Mouse (Mus musculus): Measurements from ENCODE around the gene Sirt2. TPM values are rescaled to one million over a fixed set of nuclear protein-coding genes. Genes with fewer than 3 reads are reported as not detected.

Gene Sirt2
- polyA plus RNA-seq, 1 experiment from 2014 or later: 67.3 TPM

- Histone ChIP-seq H3K9ac (replicated peaks; ENCODE audit: low read length) (no peak overlapping the region), H3K4me1 (ENCODE audit: insufficient read depth, low read length) (peaks cover 19% of the 10 kb centered on the region), H3K27me3 (ENCODE audit: insufficient read depth, low read length) (no peaks in the 10 kb centered on the region), H3K36me3 (ENCODE audit: insufficient read depth, low read length) (peaks cover 36% of the 10 kb centered on the region), H3K4me3 (ENCODE audit: low read length) (no peak overlapping the region), H3K27ac (ENCODE audit: low read length) (peak overlapping the region; percentile 95; the same call in 1 of the 2 replicates), H3K9me3 (ENCODE audit: low read length) (no peaks in the 10 kb centered on the region), H3K4me2 (replicated peaks; ENCODE audit: low read depth, low read length) (no peak overlapping the region)
- no peak for ATAC-seq (ENCODE audit: low FRiP score, low TSS enrichment)
- 43% methylated on average over 2 of the region's 2 CpGs for WGBS
Observed at GRCm38 (mm10) chr7:28823932-28824331, 57.4 kb downstream of the Sirt2 start.

GRCm38 (mm10) chr7:28824941-28825685 lies 58.6 kb downstream of the Sirt2 start, which contains the start of gene Ech1:
Gene Ech1, plus strand, starts transcription at chr7:28825217.
- Histone ChIP-seq H3K27me3 (ENCODE audit: insufficient read depth, low read length) (no peaks in the 10 kb centered on the region), H3K4me1 (ENCODE audit: insufficient read depth, low read length) (peaks cover 13% of the 10 kb centered on the region), H3K9ac (replicated peaks; ENCODE audit: low read length) (peak within 1 kb of the TSS; percentile 78), H3K27ac (ENCODE audit: low read length) (peak within 1 kb of the TSS; percentile 95), H3K4me2 (replicated peaks; ENCODE audit: low read depth, low read length) (peak within 1 kb of the TSS; percentile 62), H3K9me3 (ENCODE audit: low read length) (no peaks in the 10 kb centered on the region), H3K36me3 (ENCODE audit: insufficient read depth, low read length) (peaks cover 30% of the 10 kb centered on the region), H3K4me3 (ENCODE audit: low read length) (peak within 1 kb of the TSS; percentile 60)
- ATAC-seq (ENCODE audit: low FRiP score, low TSS enrichment): peak; percentile 86
- 2% methylated on average over 33 of the region's 33 CpGs for WGBS

GRCm38 (mm10) chr7:28825686-28826401 lies 59.3 kb downstream of the Sirt2 start:
- 60% methylated on average over 11 of the region's 11 CpGs for WGBS
- no peak for ATAC-seq (ENCODE audit: low FRiP score, low TSS enrichment)
- peak overlapping the region; percentile 60 for H3K4me3 ChIP-seq (ENCODE audit: low read length)
- peak overlapping the region; percentile 62 for H3K4me2 ChIP-seq (replicated peaks; ENCODE audit: low read depth, low read length)
- H3K27ac ChIP-seq (ENCODE audit: low read length): peak overlapping the region; percentile 95
- H3K9ac ChIP-seq (replicated peaks; ENCODE audit: low read length): peak overlapping the region; percentile 78
- H3K4me1 ChIP-seq (ENCODE audit: insufficient read depth, low read length): peaks cover 7% of the 10 kb centered on the region
- H3K36me3 ChIP-seq (ENCODE audit: insufficient read depth, low read length): peaks cover 26% of the 10 kb centered on the region
- H3K27me3 ChIP-seq (ENCODE audit: insufficient read depth, low read length): no peaks in the 10 kb centered on the region
- no peaks in the 10 kb centered on the region for H3K9me3 ChIP-seq (ENCODE audit: low read length)

GRCm38 (mm10) chr7:28826402-28826772 lies 59.9 kb downstream of the Sirt2 start:
- peak overlapping the region; percentile 62; the same call in 1 of the 2 replicates for H3K4me2 ChIP-seq (replicated peaks; ENCODE audit: low read depth, low read length)
- no peaks in the 10 kb centered on the region for H3K9me3 ChIP-seq (ENCODE audit: low read length)
- no peak overlapping the region for H3K9ac ChIP-seq (replicated peaks; ENCODE audit: low read length)
- ATAC-seq (ENCODE audit: low FRiP score, low TSS enrichment): no peak
- H3K4me3 ChIP-seq (ENCODE audit: low read length): no peak overlapping the region
- H3K27ac ChIP-seq (ENCODE audit: low read length): peak overlapping the region; percentile 95
- peaks cover 26% of the 10 kb centered on the region for H3K36me3 ChIP-seq (ENCODE audit: insufficient read depth, low read length)
- peaks cover 7% of the 10 kb centered on the region for H3K4me1 ChIP-seq (ENCODE audit: insufficient read depth, low read length)
- 94% methylated on average over 7 of the region's 7 CpGs for WGBS
- no peaks in the 10 kb centered on the region for H3K27me3 ChIP-seq (ENCODE audit: insufficient read depth, low read length)

- H3K27ac ChIP-seq (ENCODE audit: low read length): no peak overlapping the region
- H3K9me3 ChIP-seq (ENCODE audit: low read length): no peaks in the 10 kb centered on the region
- H3K4me1 ChIP-seq (ENCODE audit: insufficient read depth, low read length): peaks cover 7% of the 10 kb centered on the region; the same call in 1 of the 2 replicates
- H3K27me3 ChIP-seq (ENCODE audit: insufficient read depth, low read length): no peaks in the 10 kb centered on the region
- peaks cover 20% of the 10 kb centered on the region for H3K36me3 ChIP-seq (ENCODE audit: insufficient read depth, low read length)
- no peak overlapping the region for H3K4me3 ChIP-seq (ENCODE audit: low read length)
- ATAC-seq (ENCODE audit: low FRiP score, low TSS enrichment): no peak
- no peak overlapping the region for H3K4me2 ChIP-seq (replicated peaks; ENCODE audit: low read depth, low read length)
- H3K9ac ChIP-seq (replicated peaks; ENCODE audit: low read length): no peak overlapping the region
- WGBS: 48% methylated on average over 3 of the region's 3 CpGs
Observed at GRCm38 (mm10) chr7:28827338-28827737, 60.8 kb downstream of the Sirt2 start.

- WGBS: 96% methylated on average over 8 of the region's 8 CpGs
- Histone ChIP-seq H3K36me3 (ENCODE audit: insufficient read depth, low read length) (peaks cover 18% of the 10 kb centered on the region), H3K27me3 (ENCODE audit: insufficient read depth, low read length) (no peaks in the 10 kb centered on the region), H3K9me3 (ENCODE audit: low read length) (no peaks in the 10 kb centered on the region), H3K4me3 (ENCODE audit: low read length) (no peak overlapping the region), H3K27ac (ENCODE audit: low read length) (no peak overlapping the region), H3K4me2 (replicated peaks; ENCODE audit: low read depth, low read length) (no peak overlapping the region), H3K9ac (replicated peaks; ENCODE audit: low read length) (no peak overlapping the region), H3K4me1 (ENCODE audit: insufficient read depth, low read length) (peaks cover under 1% of the 10 kb centered on the region; the same call in 1 of the 2 replicates)
- no peak for ATAC-seq (ENCODE audit: low FRiP score, low TSS enrichment)
Observed at GRCm38 (mm10) chr7:28829821-28830220, 63.3 kb downstream of the Sirt2 start.

GRCm38 (mm10) chr7:28830981-28831380 lies 64.4 kb downstream of the Sirt2 start:
- Histone ChIP-seq H3K27ac (ENCODE audit: low read length) (no peak overlapping the region), H3K4me3 (ENCODE audit: low read length) (no peak overlapping the region), H3K9ac (replicated peaks; ENCODE audit: low read length) (no peak overlapping the region), H3K9me3 (ENCODE audit: low read length) (no peaks in the 10 kb centered on the region), H3K4me2 (replicated peaks; ENCODE audit: low read depth, low read length) (no peak overlapping the region), H3K36me3 (ENCODE audit: insufficient read depth, low read length) (peaks cover 18% of the 10 kb centered on the region), H3K4me1 (ENCODE audit: insufficient read depth, low read length) (no peaks in the 10 kb centered on the region), H3K27me3 (ENCODE audit: insufficient read depth, low read length) (no peaks in the 10 kb centered on the region)
- no peak for ATAC-seq (ENCODE audit: low FRiP score, low TSS enrichment)
- 87% methylated on average over 5 of the region's 5 CpGs for WGBS

- Histone ChIP-seq H3K4me1 (ENCODE audit: insufficient read depth, low read length) (no peaks in the 10 kb centered on the region), H3K4me3 (ENCODE audit: low read length) (no peak overlapping the region), H3K27ac (ENCODE audit: low read length) (no peak overlapping the region), H3K36me3 (ENCODE audit: insufficient read depth, low read length) (peaks cover 18% of the 10 kb centered on the region), H3K4me2 (replicated peaks; ENCODE audit: low read depth, low read length) (no peak overlapping the region), H3K9ac (replicated peaks; ENCODE audit: low read length) (no peak overlapping the region), H3K27me3 (ENCODE audit: insufficient read depth, low read length) (no peaks in the 10 kb centered on the region), H3K9me3 (ENCODE audit: low read length) (no peaks in the 10 kb centered on the region)
- WGBS: 89% methylated on average over 17 of the region's 17 CpGs
- ATAC-seq (ENCODE audit: low FRiP score, low TSS enrichment): no peak
Observed at GRCm38 (mm10) chr7:28831411-28832125, 65.0 kb downstream of the Sirt2 start.

GRCm38 (mm10) chr7:28832137-28832536 lies 65.6 kb downstream of the Sirt2 start:
- H3K9ac ChIP-seq (replicated peaks; ENCODE audit: low read length): no peak overlapping the region
- no peak overlapping the region for H3K4me2 ChIP-seq (replicated peaks; ENCODE audit: low read depth, low read length)
- H3K27me3 ChIP-seq (ENCODE audit: insufficient read depth, low read length): no peaks in the 10 kb centered on the region
- no peak overlapping the region for H3K27ac ChIP-seq (ENCODE audit: low read length)
- no peak for ATAC-seq (ENCODE audit: low FRiP score, low TSS enrichment)
- H3K9me3 ChIP-seq (ENCODE audit: low read length): no peaks in the 10 kb centered on the region
- WGBS: 64% methylated on average over 6 of the region's 6 CpGs
- no peaks in the 10 kb centered on the region for H3K4me1 ChIP-seq (ENCODE audit: insufficient read depth, low read length)
- H3K4me3 ChIP-seq (ENCODE audit: low read length): no peak overlapping the region
- peaks cover 18% of the 10 kb centered on the region for H3K36me3 ChIP-seq (ENCODE audit: insufficient read depth, low read length)

Data from kidney, embryonic 16.5 days (tissue).